Mouse (Mus musculus) lung, postnatal 0 days (tissue): ENCODE results near the gene 9330159F19Rik. TPM values are rescaled to one million over a fixed set of nuclear protein-coding genes. Genes with fewer than 3 reads are reported as not detected.

ENCODE experiments used
- ATAC-seq: fragments of 200-750 bp; cut with Nextera tagmentation; 2 replicates; pipeline ENCODE4 v1.8.0; 2017; ENCODE audit warnings: moderate library complexity
- DNase-seq: peaks from one replicate; pipeline ENCODE4 v3.0.0-alpha.2; 2016; ENCODE audit warnings: low spot score
- H3K27ac ChIP-seq: fragments of 300-500 bp; sonication (generic); 2 replicates; pipeline ENCODE4 v1.5.1; 2014; ENCODE audit warnings: antibody characterized with exemption, mild to moderate bottlenecking, low read length, mixed read lengths
- H3K27me3 ChIP-seq: fragments of 300-500 bp; sonication (generic); replicated peaks from 2 replicates; pipeline ENCODE4 v1.6.1; 2014; ENCODE audit warnings: low read length, mixed read lengths; ENCODE audit not compliant: insufficient read depth
- H3K36me3 ChIP-seq: fragments of 300-500 bp; sonication (generic); 2 replicates; pipeline ENCODE4 v1.6.1; 2014; ENCODE audit warnings: low read length, mixed read lengths; ENCODE audit not compliant: insufficient read depth
- H3K4me1 ChIP-seq: fragments of 300-500 bp; sonication (generic); 2 replicates; pipeline ENCODE4 v1.6.1; 2014; ENCODE audit warnings: antibody characterized with exemption, low read depth, low read length, mixed read lengths; ENCODE audit not compliant: insufficient read depth
- H3K4me2 ChIP-seq: fragments of 300-500 bp; sonication (generic); replicated peaks from 2 replicates; pipeline ENCODE4 v1.6.1; 2014; ENCODE audit warnings: low read depth, mild to moderate bottlenecking, low read length, moderate library complexity, mixed read lengths
- H3K4me3 ChIP-seq: fragments of 300-500 bp; sonication (generic); 2 replicates; pipeline ENCODE4 v1.5.1; 2014; ENCODE audit warnings: low read depth, low read length
- H3K9ac ChIP-seq: fragments of 300-500 bp; sonication (generic); replicated peaks from 2 replicates; pipeline ENCODE4 v1.6.1; 2014; ENCODE audit warnings: low read depth, mild to moderate bottlenecking
- H3K9me3 ChIP-seq: fragments of 300-500 bp; sonication (generic); 2 replicates; pipeline ENCODE4 v1.6.1; 2016; ENCODE audit warnings: low read length, mixed read lengths
- CTCF ChIP-seq: IDR thresholded peaks from 2 replicates; pipeline ENCODE4 v1.5.1; 2016; ENCODE audit warnings: antibody characterized with exemption, mild to moderate bottlenecking
- EP300 ChIP-seq: IDR thresholded peaks from 2 replicates; pipeline ENCODE4 v1.6.1; 2016; ENCODE audit warnings: antibody characterized with exemption, mild to moderate bottlenecking, control low read depth
- WGBS: fragments of 180-500 bp; shearing (Covaris S2); extraction: QIAGEN DNeasy Blood & Tissue Kit; methylation state at CpG from one replicate; pipeline ENCODE4 v1.1.7; 2014; 5-methylcytosine and 5-hydroxymethylcytosine counted together
- polyA plus RNA-seq: library from polyadenylated mRNA; unstranded; fragments of >200 nt; fragmentation: Nextera tagmentation; extraction: Ambion mirVana; gene quantifications from 2 replicates; pipeline ENCODE4 v1.2.1, GENCODE M21; 2015

Gene 9330159F19Rik
- polyA plus RNA-seq, 1 experiment from 2014 or later, result 0.14 TPM

- Histone ChIP-seq H3K4me2 (no peak overlapping the region), H3K27ac (no peak overlapping the region), H3K27me3 (no peaks in the 10 kb centered on the region), H3K4me3 (no peak overlapping the region), H3K9me3 (no peaks in the 10 kb centered on the region), H3K4me1 (no peaks in the 10 kb centered on the region), H3K9ac (no peak overlapping the region), H3K36me3 (no peaks in the 10 kb centered on the region)
- TF ChIP-seq EP300 (no peak), CTCF (no peak)
- ATAC-seq (no peak), DNase-seq (no peak)
- 42% methylated on average over 3 of the region's 3 CpGs for WGBS
Observed at GRCm38 (mm10) chr10:29208735-29209134, 2.7 kb upstream of the 9330159F19Rik start.

GRCm38 (mm10) chr10:29213534-29214100, 2.2 kb downstream of the 9330159F19Rik start:
- no peaks in the 10 kb centered on the region for H3K9me3 ChIP-seq
- DNase-seq, result no peak
- no peak for ATAC-seq

DNA sequence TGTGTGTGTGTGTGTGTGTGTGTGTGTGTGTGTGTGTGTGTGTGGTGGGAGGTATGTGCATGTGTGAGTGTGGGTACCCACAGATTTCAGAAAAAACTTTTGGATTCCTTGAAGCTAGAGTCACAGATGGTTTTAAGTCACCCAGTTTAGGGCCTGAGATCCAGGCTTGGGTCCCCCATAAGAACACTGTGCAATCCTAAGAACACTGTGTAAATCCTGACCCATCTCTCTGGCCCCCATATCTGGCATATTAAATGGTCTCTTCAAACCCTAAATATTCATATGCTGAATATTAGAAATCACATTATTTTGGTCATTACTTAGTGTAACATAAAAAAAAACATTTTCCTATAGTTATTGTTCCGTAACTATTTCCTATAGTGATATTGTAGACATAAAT, 5.6 kb downstream of the 9330159F19Rik start:
- Histone ChIP-seq H3K27ac (no peak overlapping the region), H3K9me3 (no peaks in the 10 kb centered on the region), H3K4me3 (no peak overlapping the region), H3K36me3 (no peaks in the 10 kb centered on the region), H3K4me1 (no peaks in the 10 kb centered on the region), H3K9ac (no peak overlapping the region), H3K27me3 (no peaks in the 10 kb centered on the region), H3K4me2 (no peak overlapping the region)
- no peak for TF ChIP-seq EP300
- no peak for TF ChIP-seq CTCF
- no peak for DNase-seq
- ATAC-seq, result no peak
- 85% methylated on average over 1 of the region's 1 CpGs for WGBS

More at GRCm38 (mm10) chr10:29213534-29214100, 2.2 kb downstream of the 9330159F19Rik start:
- TF ChIP-seq EP300 (no peak), CTCF (no peak)
- Histone ChIP-seq H3K27ac (no peak overlapping the region), H3K4me3 (no peak overlapping the region), H3K9ac (no peak overlapping the region), H3K4me1 (no peaks in the 10 kb centered on the region), H3K36me3 (no peaks in the 10 kb centered on the region), H3K4me2 (no peak overlapping the region), H3K27me3 (no peaks in the 10 kb centered on the region)
- 57% methylated on average over 3 of the region's 3 CpGs for WGBS

- H3K4me2 ChIP-seq, result no peak overlapping the region
- no peaks in the 10 kb centered on the region for H3K27me3 ChIP-seq
- no peak overlapping the region for H3K9ac ChIP-seq
- no peak for DNase-seq
- H3K36me3 ChIP-seq, result no peaks in the 10 kb centered on the region
- H3K9me3 ChIP-seq, result no peaks in the 10 kb centered on the region
- no peak for ATAC-seq
- H3K4me1 ChIP-seq, result no peaks in the 10 kb centered on the region
- TF ChIP-seq EP300 (no peak), CTCF (no peak)
- 78% methylated on average over 2 of the region's 2 CpGs for WGBS
- H3K27ac ChIP-seq, result no peak overlapping the region
- H3K4me3 ChIP-seq, result no peak overlapping the region
Observed at GRCm38 (mm10) chr10:29217451-29217850, 6.0 kb downstream of the 9330159F19Rik start.

GRCm38 (mm10) chr10:29225329-29225728, 13.9 kb downstream of the 9330159F19Rik start:
- Histone ChIP-seq H3K4me3 (no peak overlapping the region), H3K36me3 (no peaks in the 10 kb centered on the region), H3K4me2 (no peak overlapping the region), H3K9ac (no peak overlapping the region), H3K27me3 (no peaks in the 10 kb centered on the region), H3K27ac (no peak overlapping the region), H3K9me3 (no peaks in the 10 kb centered on the region), H3K4me1 (no peaks in the 10 kb centered on the region)
- no peak for ATAC-seq
- TF ChIP-seq EP300 (no peak), CTCF (no peak)
- WGBS, result 73% methylated on average over 4 of the region's 4 CpGs
- no peak for DNase-seq

- no peak overlapping the region for H3K4me3 ChIP-seq
- WGBS, result 62% methylated on average over 2 of the region's 2 CpGs
Observed at GRCm38 (mm10) chr10:29231208-29231607, 19.8 kb downstream of the 9330159F19Rik start.

More at GRCm38 (mm10) chr10:29231208-29231607, 19.8 kb downstream of the 9330159F19Rik start:
- Histone ChIP-seq H3K4me1 (no peaks in the 10 kb centered on the region), H3K9ac (no peak overlapping the region), H3K36me3 (no peaks in the 10 kb centered on the region), H3K4me2 (no peak overlapping the region), H3K9me3 (no peaks in the 10 kb centered on the region), H3K27ac (no peak overlapping the region), H3K27me3 (no peaks in the 10 kb centered on the region)
- TF ChIP-seq EP300 (no peak), CTCF (no peak)
- ATAC-seq, result no peak
- DNase-seq, result no peak

Other genes starting within 250 kb of the 9330159F19Rik start
- gene 2310057J18Rik, start 225.3 kb upstream of the 9330159F19Rik start, polyA plus RNA-seq, result not detected in 2 replicates
- gene Soga3, start 67.8 kb upstream of the 9330159F19Rik start, polyA plus RNA-seq, result 0.08 and 0.21 TPM in 2 replicates
- gene Gm49353, start 12.7 kb upstream of the 9330159F19Rik start, polyA plus RNA-seq, result not detected in 2 replicates
- gene Echdc1, start 101.6 kb downstream of the 9330159F19Rik start, polyA plus RNA-seq, result 14.7 and 15.1 TPM in 2 replicates
- gene Rnf146, start 150.8 kb downstream of the 9330159F19Rik start, polyA plus RNA-seq, result 43.0 and 44.8 TPM in 2 replicates